Mouse (Mus musculus) frontal cortex, adult (tissue): Measurements from ENCODE around the gene Prl3d3.
"Not testable (repeated sequence)": the region's sequence is repeated elsewhere in the genome, so short reads cannot be mapped to it uniquely, and the experiment has no call there.

Experiments
- ATAC-seq: cut with Nextera tagmentation; 2 replicates; pipeline ENCODE4 v1.9.2; 2017; ENCODE audit warnings: mild to moderate bottlenecking, moderate library complexity, mixed read lengths; ENCODE audit not compliant: low TSS enrichment

Gene Prl3d3

GRCm38 (mm10) chr13:27156490-27156889, at the start of gene Prl3d3:
Prl3d3 (plus strand) TSS chr13:27156790.
- not testable (repeated sequence) for ATAC-seq

DNA sequence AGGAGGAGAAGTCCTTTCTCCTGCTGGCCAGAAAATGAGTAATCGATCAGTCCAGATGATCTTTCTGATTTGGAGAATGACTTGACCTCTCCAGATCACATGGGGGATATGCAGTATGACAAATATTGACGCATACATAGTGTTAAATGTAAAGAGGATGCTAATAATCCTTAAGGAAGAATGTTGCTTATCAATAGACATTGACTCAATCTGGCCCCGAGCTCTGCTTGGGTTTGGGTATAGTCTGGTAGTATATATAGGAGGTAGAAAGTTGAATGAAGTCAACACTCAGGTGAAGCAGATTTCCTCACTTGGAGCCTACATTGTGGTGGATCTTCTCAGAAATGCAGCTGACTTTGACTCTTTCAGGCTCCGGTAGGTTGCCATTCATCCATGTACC, 35.2 kb upstream of the Prl3d3 start, which contains the start of gene Prl3d2:
Gene Prl3d2 (plus strand): TSS at position 301 of the 400 bp plus-strand sequence.
- not testable (repeated sequence) for ATAC-seq

- ATAC-seq = no peak
Observed at GRCm38 (mm10) chr13:27148264-27148663, 8.3 kb upstream of the Prl3d3 start.

- ATAC-seq = no peak
Observed at GRCm38 (mm10) chr13:27196359-27196758, 39.8 kb downstream of the Prl3d3 start, which contains the start of gene Prl3c1. Prl3c1 (plus strand) TSS chr13:27196659.
